Comparison of ENCODE assay signal across 16 mouse cellular contexts in the genomic region with DNA sequence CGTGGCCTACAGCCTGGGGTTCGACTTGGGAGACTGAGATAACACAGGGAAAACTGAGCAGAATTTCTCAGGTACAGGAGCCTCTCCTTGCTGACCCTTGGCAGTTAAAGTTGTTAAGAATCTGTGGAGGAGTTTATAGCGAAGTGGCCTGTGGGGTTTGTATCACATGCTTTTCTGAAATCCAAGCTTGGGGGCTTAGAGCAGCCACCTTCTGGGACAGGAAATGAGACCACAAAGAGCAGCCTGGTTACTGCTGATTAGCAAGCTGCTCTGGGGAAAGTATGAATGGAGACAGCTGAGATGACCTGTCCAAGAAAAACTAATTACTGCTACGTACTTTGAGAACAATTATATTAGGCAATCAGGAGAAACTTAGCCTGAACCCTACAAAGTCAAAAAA.
DNase-seq lines count a peak whose midpoint lies in the region; ATAC-seq and TF ChIP-seq lines count a peak whose summit lies in the region.
"Had no signal": no experiment of that assay in that cellular context is flagged by ENCODE, and none has a peak within 500 bp of the region (broad histone marks: within the 10 kb centered on the region; RNA-seq: fewer than 3 reads in every experiment).

No protein-coding gene starts in this region.

- CTCF ChIA-PET in Patski (lab: Charles Lee), result interaction anchor here (1.1 kb wide), 1 partner anchor 13 kb away, joined by 3 read pairs; no protein-coding TSS in a partner anchor

- ATAC-seq in heart, embryonic 11.5 days (replicated peaks; ENCODE audit: insufficient number of reproducible peaks, low FRiP score, low TSS enrichment), result no peak
- ATAC-seq in kidney, postnatal 0 days (replicated peaks; ENCODE audit: low FRiP score, low read depth), result no peak
- peak; percentile 56 for ATAC-seq in Patski
- no peak for ATAC-seq in limb, embryonic 11.5 days (ENCODE audit: insufficient number of reproducible peaks, low FRiP score, low TSS enrichment, low read depth)
- no peak for ATAC-seq in hindbrain, embryonic 12.5 days (ENCODE audit: low FRiP score)
- ATAC-seq: lung, postnatal 0 days had no signal

- in situ Hi-C loops in Patski (cut with MboI; ENCODE audit: low pct_unique_long_range_greater_than_20kb), result no loop called here

- no peak for TF ChIP-seq CTCF in kidney, postnatal 0 days (IDR thresholded peaks at IDR 0.05; ENCODE audit: low read depth)
- no peak for TF ChIP-seq CTCF in Patski (IDR thresholded peaks at IDR 0.05)

- H3K9ac ChIP-seq in heart, embryonic 11.5 days (ENCODE audit: low read depth, low read length), result no peak overlapping the region
- H3K9ac ChIP-seq in kidney, postnatal 0 days (ENCODE audit: low read depth, low read length), result no peak overlapping the region
- H3K9ac ChIP-seq in limb, embryonic 11.5 days (ENCODE audit: low read length), result no peak overlapping the region
- no peak overlapping the region for H3K9ac ChIP-seq in hindbrain, embryonic 12.5 days
- H3K9ac ChIP-seq: embryonic facial prominence, embryonic 15.5 days; hindbrain, embryonic 14.5 days; limb, embryonic 15.5 days had no signal

- H3K9me3 ChIP-seq in heart, embryonic 11.5 days (replicated peaks; ENCODE audit: control insufficient read depth, low read length), result no peaks in the 10 kb centered on the region
- H3K9me3 ChIP-seq in kidney, postnatal 0 days (replicated peaks; ENCODE audit: low read length), result no peaks in the 10 kb centered on the region
- H3K9me3 ChIP-seq in limb, embryonic 11.5 days (ENCODE audit: control insufficient read depth, low read length), result no peaks in the 10 kb centered on the region
- no peaks in the 10 kb centered on the region for H3K9me3 ChIP-seq in hindbrain, embryonic 12.5 days (replicated peaks)
- H3K9me3 ChIP-seq: embryonic facial prominence, embryonic 15.5 days; limb, embryonic 15.5 days had no signal

- no peak overlapping the region for H3K4me2 ChIP-seq in heart, embryonic 11.5 days
- no peak overlapping the region for H3K4me2 ChIP-seq in kidney, postnatal 0 days (ENCODE audit: low read length)
- H3K4me2 ChIP-seq in limb, embryonic 11.5 days (ENCODE audit: low read depth, severe bottlenecking), result no peak overlapping the region
- H3K4me2 ChIP-seq in hindbrain, embryonic 12.5 days (replicated peaks), result no peak overlapping the region
- H3K4me2 ChIP-seq: embryonic facial prominence, embryonic 15.5 days; hindbrain, embryonic 14.5 days; limb, embryonic 15.5 days had no signal

- POLR2A ChIA-PET in Patski (lab: Charles Lee), result interaction anchor here (0.8 kb wide), 1 partner anchor 176 kb away, joined by 4 read pairs; no protein-coding TSS in a partner anchor

- H3K27ac ChIP-seq in heart, embryonic 11.5 days (ENCODE audit: low read depth, low read length), result peak overlapping the region; percentile 38
- no peak overlapping the region for H3K27ac ChIP-seq in kidney, postnatal 0 days
- H3K27ac ChIP-seq in limb, embryonic 11.5 days (replicated peaks; ENCODE audit: low read depth, low read length), result peak overlapping the region; percentile 38; the same call in 1 of the 2 replicates
- H3K27ac ChIP-seq in hindbrain, embryonic 12.5 days, result no peak overlapping the region
- H3K27ac ChIP-seq: hindbrain, embryonic 14.5 days; limb, embryonic 15.5 days had no signal

- H3K27me3 ChIP-seq in heart, embryonic 11.5 days (ENCODE audit: control insufficient read depth, insufficient read depth, low read length), result no peaks in the 10 kb centered on the region
- H3K27me3 ChIP-seq in kidney, postnatal 0 days (ENCODE audit: insufficient read depth, low read length), result no peaks in the 10 kb centered on the region
- H3K27me3 ChIP-seq in Patski, result no peaks in the 10 kb centered on the region
- no peaks in the 10 kb centered on the region for H3K27me3 ChIP-seq in limb, embryonic 11.5 days (ENCODE audit: control insufficient read depth, insufficient read depth, low read length)
- no peaks in the 10 kb centered on the region for H3K27me3 ChIP-seq in hindbrain, embryonic 12.5 days
- H3K27me3 ChIP-seq: embryonic facial prominence, embryonic 15.5 days; limb, embryonic 15.5 days had no signal

- no peaks in the 10 kb centered on the region for H3K36me3 ChIP-seq in heart, embryonic 11.5 days (ENCODE audit: control insufficient read depth, insufficient read depth, low read length)
- no peaks in the 10 kb centered on the region for H3K36me3 ChIP-seq in kidney, postnatal 0 days (ENCODE audit: insufficient read depth, low read length)
- no peaks in the 10 kb centered on the region for H3K36me3 ChIP-seq in limb, embryonic 11.5 days (ENCODE audit: control insufficient read depth, insufficient read depth, low read length)
- peaks cover 16% of the 10 kb centered on the region; the same call in 1 of the 2 replicates for H3K36me3 ChIP-seq in hindbrain, embryonic 12.5 days
- H3K36me3 ChIP-seq: embryonic facial prominence, embryonic 15.5 days; limb, embryonic 15.5 days had no signal

- H3K4me1 ChIP-seq in heart, embryonic 11.5 days (ENCODE audit: control insufficient read depth, insufficient read depth, low read length), result peaks cover 20% of the 10 kb centered on the region
- 0 out of 2 replicates have a peak, but pooled peaks cover 4% of the 10 kb centered on the region for H3K4me1 ChIP-seq in kidney, postnatal 0 days (replicated peaks; ENCODE audit: insufficient read depth, low read length)
- H3K4me1 ChIP-seq in limb, embryonic 11.5 days (ENCODE audit: control insufficient read depth, insufficient read depth, low read length), result peaks cover 24% of the 10 kb centered on the region
- H3K4me1 ChIP-seq in hindbrain, embryonic 12.5 days, result peaks cover 55% of the 10 kb centered on the region

- WGBS in heart, embryonic 11.5 days (ENCODE audit: insufficient replicate concordance), result 36% methylated on average over 4 of the region's 4 CpGs
- WGBS in kidney, postnatal 0 days, result 19% methylated on average over 4 of the region's 4 CpGs
- WGBS in limb, embryonic 11.5 days, result 18% methylated on average over 4 of the region's 4 CpGs
- WGBS in hindbrain, embryonic 12.5 days, result 55% methylated on average over 4 of the region's 4 CpGs

- no peak for DNase-seq in heart, adult 8-10 months (ENCODE audit: low spot score)
- DNase-seq in kidney, postnatal 0 days (ENCODE audit: low spot score), result peak; percentile 55
- DNase-seq in kidney, postnatal 10 days, result no peak
- DNase-seq in Patski (ENCODE audit: low read depth, low spot score), result no peak
- peak; percentile 55 for DNase-seq in limb, embryonic 11.5 days (ENCODE audit: low spot score)
- DNase-seq in lung, postnatal 4 days, result no peak
- DNase-seq: adrenal gland, postnatal 10 days; cerebellum, postnatal 14 days; kidney, adult 8-10 months; right cerebral cortex, adult 18-20 months had no signal

- H3K4me3 ChIP-seq in heart, embryonic 11.5 days (ENCODE audit: low read depth, low read length), result no peak overlapping the region
- no peak overlapping the region for H3K4me3 ChIP-seq in kidney, postnatal 0 days (replicated peaks; ENCODE audit: low read depth, low read length)
- H3K4me3 ChIP-seq in limb, embryonic 11.5 days (ENCODE audit: low read depth, low read length), result no peak overlapping the region
- no peak overlapping the region for H3K4me3 ChIP-seq in hindbrain, embryonic 12.5 days
- H3K4me3 ChIP-seq: embryonic facial prominence, embryonic 15.5 days; limb, embryonic 15.5 days had no signal

Comparison
In these comparisons a context has a peak if more than half of its experiments do, and no peak if none do; other contexts are left out.
1. DNase-seq: peak in kidney, postnatal 0 days (single experiment) and limb, embryonic 11.5 days (single experiment); none in heart, adult 8-10 months (single experiment), kidney, postnatal 10 days (single experiment), Patski (single experiment) and lung, postnatal 4 days (0 of 2).
2. H3K27ac ChIP-seq: peak in heart, embryonic 11.5 days (single experiment) and limb, embryonic 11.5 days (single experiment); none in kidney, postnatal 0 days (single experiment) and hindbrain, embryonic 12.5 days (single experiment).